Mouse (Mus musculus) forebrain, postnatal 0 days (tissue): ENCODE measurements at regions not wholly inside any gene's neighbourhood (a gene's known extent, or its start where the extent isn't known, plus 50 kb on each side); places are given as distances from the start of the nearest gene placed in this dataset.

Experiments
- ATAC-seq: fragments of 200-750 bp; cut with Nextera tagmentation; 2 replicates; pipeline ENCODE4 v1.8.0; 2017; ENCODE audit warnings: mild to moderate bottlenecking, moderate library complexity
- DNase-seq: peaks from one replicate; pipeline ENCODE4 v3.0.0-alpha.2; 2015
- H3K27ac ChIP-seq: fragments of 300-500 bp; sonication (generic); 2 replicates; pipeline ENCODE4 v1.5.1; 2014; ENCODE audit warnings: low read depth, mild to moderate bottlenecking, antibody characterized with exemption, low read length, moderate library complexity, mixed read lengths
- H3K27me3 ChIP-seq: fragments of 300-500 bp; sonication (generic); 2 replicates; pipeline ENCODE4 v1.6.1; 2014; ENCODE audit warnings: mild to moderate bottlenecking, low read length, mixed read lengths; ENCODE audit not compliant: insufficient read depth
- H3K36me3 ChIP-seq: fragments of 300-500 bp; sonication (generic); 2 replicates; pipeline ENCODE4 v1.6.1; 2014; ENCODE audit warnings: mild to moderate bottlenecking, moderate library complexity; ENCODE audit not compliant: insufficient read depth
- H3K4me1 ChIP-seq: fragments of 300-500 bp; sonication (generic); 2 replicates; pipeline ENCODE4 v1.6.1; 2014; ENCODE audit warnings: antibody characterized with exemption; ENCODE audit not compliant: insufficient read depth
- H3K4me2 ChIP-seq: fragments of 300-500 bp; sonication (generic); 2 replicates; pipeline ENCODE4 v1.6.1; 2014; ENCODE audit warnings: low read depth, mild to moderate bottlenecking, moderate library complexity
- H3K4me3 ChIP-seq: fragments of 300-500 bp; sonication (generic); 2 replicates; pipeline ENCODE4 v1.5.1; 2014; ENCODE audit warnings: low read depth, low read length, mixed read lengths
- H3K9ac ChIP-seq: fragments of 300-500 bp; sonication (generic); 2 replicates; pipeline ENCODE4 v1.6.1; 2014; ENCODE audit warnings: mild to moderate bottlenecking
- H3K9me3 ChIP-seq: fragments of 300-500 bp; sonication (generic); 2 replicates; pipeline ENCODE4 v1.6.1; 2016; ENCODE audit warnings: low read length
- CTCF ChIP-seq: sonication (generic); IDR thresholded peaks from 2 replicates; pipeline ENCODE4 v1.5.1; 2016; ENCODE audit warnings: antibody characterized with exemption, control low read depth, low read depth
- WGBS: fragments of 180-500 bp; shearing (Covaris S2); extraction: QIAGEN DNeasy Blood & Tissue Kit; methylation state at CpG from one replicate; pipeline ENCODE4 v1.1.7; 2014; 5-methylcytosine and 5-hydroxymethylcytosine counted together

GRCm38 (mm10) chr6:22572925-22573324 lies 216.9 kb upstream of the Fam3c start:
- Histone ChIP-seq H3K4me3 (no peak overlapping the region), H3K9me3 (no peaks in the 10 kb centered on the region), H3K27me3 (no peaks in the 10 kb centered on the region), H3K27ac (no peak overlapping the region), H3K4me1 (no peaks in the 10 kb centered on the region), H3K36me3 (no peaks in the 10 kb centered on the region), H3K9ac (no peak overlapping the region), H3K4me2 (no peak overlapping the region)
- peak; percentile 42; the same call in 1 of the 2 replicates for ATAC-seq
- peak; percentile 52 for DNase-seq
- TF ChIP-seq CTCF: no peak
- WGBS: 33% methylated on average over 1 of the region's 1 CpGs

GRCm38 (mm10) chr6:22567891-22568290 lies 211.8 kb upstream of the Fam3c start:
- Histone ChIP-seq H3K9me3 (no peaks in the 10 kb centered on the region), H3K4me3 (no peak overlapping the region), H3K4me1 (no peaks in the 10 kb centered on the region), H3K27me3 (no peaks in the 10 kb centered on the region), H3K36me3 (no peaks in the 10 kb centered on the region), H3K4me2 (no peak overlapping the region), H3K27ac (no peak overlapping the region), H3K9ac (no peak overlapping the region)
- ATAC-seq (peak; percentile 58), DNase-seq (peak; percentile 16)
- 57% methylated on average over 9 of the region's 9 CpGs for WGBS
- no peak for TF ChIP-seq CTCF

DNA sequence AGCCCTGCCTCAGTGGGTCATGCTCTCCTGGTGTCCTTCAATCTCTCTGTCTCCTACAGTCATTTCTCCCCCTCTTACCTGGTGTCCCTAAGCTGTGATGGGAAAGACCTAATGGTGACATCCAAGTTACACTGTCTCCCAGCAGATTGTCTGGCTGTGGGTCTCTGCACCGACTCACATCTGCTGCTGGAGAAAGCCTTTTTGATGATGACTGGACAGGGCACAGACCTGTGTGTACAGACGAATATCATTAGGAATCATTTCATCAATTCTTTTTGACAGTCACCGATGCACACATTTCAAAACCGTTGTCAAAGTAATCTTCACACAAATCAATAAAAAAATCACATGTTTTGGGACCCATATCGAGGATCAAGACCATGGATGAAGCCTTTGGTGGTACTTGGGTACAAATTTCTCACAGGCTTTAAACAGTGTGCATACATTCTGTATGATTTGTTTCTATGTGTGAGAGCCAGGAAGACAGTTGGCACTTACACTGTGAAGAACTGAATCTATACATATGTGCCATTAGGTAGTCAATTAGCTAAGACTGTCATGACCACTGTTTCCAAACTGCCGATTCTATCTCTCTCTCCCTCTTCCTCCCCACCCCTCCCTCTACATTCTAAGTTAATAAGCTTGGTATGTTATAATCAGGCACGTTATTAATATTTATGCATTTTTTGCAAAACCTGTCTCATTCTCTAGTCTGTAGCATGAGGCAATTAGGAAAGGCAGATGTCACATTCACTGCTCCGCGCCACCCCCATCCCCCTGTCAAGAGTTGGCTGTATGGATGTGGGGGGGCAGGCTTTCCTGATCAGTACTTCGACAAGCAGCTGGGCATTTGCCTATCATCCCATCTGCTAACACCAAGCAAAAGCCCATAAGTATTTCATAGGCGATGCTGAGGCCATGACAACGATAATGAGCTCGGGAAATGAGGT lies 192.5 kb upstream of the Fam3c start:
- 53% methylated on average over 13 of the region's 13 CpGs for WGBS
- ATAC-seq (peak; percentile 93), DNase-seq (peak; percentile 71)
- Histone ChIP-seq H3K4me1 (no peaks in the 10 kb centered on the region), H3K9me3 (no peaks in the 10 kb centered on the region), H3K4me3 (no peak overlapping the region), H3K36me3 (no peaks in the 10 kb centered on the region), H3K27ac (no peak overlapping the region), H3K9ac (no peak overlapping the region), H3K4me2 (no peak overlapping the region), H3K27me3 (no peaks in the 10 kb centered on the region)
- TF ChIP-seq CTCF: no peak

DNA sequence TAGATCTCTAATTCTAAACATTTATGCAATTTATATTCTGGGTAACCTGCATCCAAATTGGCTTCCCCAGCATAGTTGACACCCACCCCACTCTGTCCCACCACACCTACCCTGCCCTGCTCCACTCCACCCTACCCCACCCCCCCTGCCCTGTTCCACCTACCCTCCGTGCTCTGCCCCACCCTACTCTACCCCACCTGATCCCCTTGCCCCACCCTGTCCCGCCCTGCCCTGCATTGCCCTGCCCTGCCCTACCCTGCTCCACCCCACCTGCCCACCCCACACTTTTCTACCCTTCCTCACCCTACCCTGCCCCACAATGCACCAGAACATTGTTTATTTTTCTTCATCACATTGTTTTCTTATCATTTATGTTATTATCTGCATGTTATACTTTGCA lies 185.6 kb upstream of the Fam3c start:
- H3K9me3 ChIP-seq: no peaks in the 10 kb centered on the region
- no peak overlapping the region for H3K4me3 ChIP-seq
- H3K27me3 ChIP-seq: no peaks in the 10 kb centered on the region
- WGBS: 77% methylated on average over 2 of the region's 2 CpGs
- no peak overlapping the region for H3K9ac ChIP-seq
- ATAC-seq (no peak), DNase-seq (no peak)
- no peaks in the 10 kb centered on the region for H3K36me3 ChIP-seq
- TF ChIP-seq CTCF: no peak
- no peak overlapping the region for H3K27ac ChIP-seq
- H3K4me2 ChIP-seq: no peak overlapping the region
- H3K4me1 ChIP-seq: no peaks in the 10 kb centered on the region

DNA sequence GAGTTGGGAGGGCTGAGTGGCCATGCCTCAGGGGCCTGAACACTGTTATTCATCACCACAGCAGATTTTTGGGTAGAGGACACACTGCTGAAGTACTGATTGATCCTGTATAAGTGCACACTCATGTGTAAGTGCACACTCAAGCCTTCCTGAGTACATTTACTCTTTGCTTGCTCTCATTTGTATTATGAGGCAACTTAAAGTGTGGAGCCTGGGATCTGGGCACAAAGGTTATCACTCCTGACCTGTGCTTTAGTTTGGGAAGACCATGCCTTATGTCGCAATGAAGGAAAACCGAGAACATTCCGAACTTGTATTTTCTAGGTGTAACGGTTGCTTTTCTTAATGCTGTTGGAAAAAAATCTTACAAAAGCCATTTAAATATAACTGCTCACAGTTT lies 182.2 kb upstream of the Fam3c start:
- Histone ChIP-seq H3K4me1 (no peaks in the 10 kb centered on the region), H3K9ac (no peak overlapping the region)
- no peak for ATAC-seq

GRCm38 (mm10) chr6:22524384-22524783 lies 168.3 kb upstream of the Fam3c start:
- H3K4me1 ChIP-seq: no peaks in the 10 kb centered on the region
- no peak overlapping the region for H3K4me2 ChIP-seq
- H3K4me3 ChIP-seq: no peak overlapping the region
- TF ChIP-seq CTCF: no peak
- WGBS: 34% methylated on average over 3 of the region's 3 CpGs
- H3K27me3 ChIP-seq: no peaks in the 10 kb centered on the region
- H3K9me3 ChIP-seq: no peaks in the 10 kb centered on the region
- H3K36me3 ChIP-seq: no peaks in the 10 kb centered on the region
- 0 out of 2 replicates have a peak overlapping the region, but pooled peaks have one; percentile 15 for H3K27ac ChIP-seq
- DNase-seq: no peak
- no peak overlapping the region for H3K9ac ChIP-seq
- ATAC-seq: no peak

More for the DNA sequence above, 182.2 kb upstream of the Fam3c start:
- Histone ChIP-seq H3K4me2 (no peak overlapping the region), H3K27ac (no peak overlapping the region), H3K36me3 (no peaks in the 10 kb centered on the region), H3K9me3 (no peaks in the 10 kb centered on the region), H3K27me3 (no peaks in the 10 kb centered on the region), H3K4me3 (no peak overlapping the region)
- no peak for TF ChIP-seq CTCF
- WGBS: 90% methylated on average over 4 of the region's 4 CpGs
- no peak for DNase-seq

DNA sequence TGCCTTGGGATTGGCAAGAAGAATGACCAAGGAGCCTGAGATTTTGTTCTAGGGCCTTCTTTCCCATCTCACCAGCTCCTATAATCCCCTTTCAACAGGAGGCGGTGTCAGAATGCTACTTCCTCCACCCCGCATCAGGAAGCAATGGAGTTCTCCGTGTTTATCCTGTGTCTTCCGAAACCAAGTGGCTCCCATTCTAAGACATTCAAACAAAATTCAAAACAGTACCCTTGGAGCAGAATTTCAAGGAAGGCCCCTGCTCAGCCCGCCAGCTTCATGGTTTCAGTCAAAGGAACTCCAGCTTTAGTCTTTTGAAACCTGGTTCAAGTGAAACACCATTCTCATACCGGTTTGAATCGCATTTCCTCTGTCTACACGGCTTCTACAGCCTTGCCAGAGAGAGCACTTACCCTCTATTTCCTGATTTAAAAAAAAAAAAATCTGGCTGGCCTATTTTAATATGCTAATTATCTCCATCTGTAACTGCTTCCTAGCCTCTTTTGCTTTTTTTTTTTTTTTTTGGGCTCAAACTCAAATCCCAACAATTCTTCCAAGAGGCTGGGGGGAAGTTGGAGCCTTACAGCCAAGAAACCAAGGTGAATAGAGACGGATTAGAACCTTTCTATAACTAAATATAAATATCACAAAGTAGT lies 167.7 kb upstream of the Fam3c start:
- no peak overlapping the region for H3K9ac ChIP-seq
- no peaks in the 10 kb centered on the region for H3K27me3 ChIP-seq
- H3K9me3 ChIP-seq: no peaks in the 10 kb centered on the region
- H3K27ac ChIP-seq: peak overlapping the region; percentile 47; the same call in 1 of the 2 replicates
- 45% methylated on average over 9 of the region's 9 CpGs for WGBS
- DNase-seq (peak; percentile 52), ATAC-seq (peak; percentile 82)
- no peaks in the 10 kb centered on the region for H3K36me3 ChIP-seq
- no peak overlapping the region for H3K4me2 ChIP-seq
- H3K4me3 ChIP-seq: no peak overlapping the region
- TF ChIP-seq CTCF: no peak
- no peaks in the 10 kb centered on the region for H3K4me1 ChIP-seq
